Mouse (Mus musculus): ENCODE measurements around the gene Pla2g2d. TPM values are rescaled to one million over a fixed set of nuclear protein-coding genes. Genes with fewer than 3 reads are reported as not detected.

Gene Pla2g2d
- 0.28 and 0.38 TPM in 2 replicates for polyA plus RNA-seq (2014; fragmentation: Nextera tagmentation; extraction: Ambion mirVana)

DNA sequence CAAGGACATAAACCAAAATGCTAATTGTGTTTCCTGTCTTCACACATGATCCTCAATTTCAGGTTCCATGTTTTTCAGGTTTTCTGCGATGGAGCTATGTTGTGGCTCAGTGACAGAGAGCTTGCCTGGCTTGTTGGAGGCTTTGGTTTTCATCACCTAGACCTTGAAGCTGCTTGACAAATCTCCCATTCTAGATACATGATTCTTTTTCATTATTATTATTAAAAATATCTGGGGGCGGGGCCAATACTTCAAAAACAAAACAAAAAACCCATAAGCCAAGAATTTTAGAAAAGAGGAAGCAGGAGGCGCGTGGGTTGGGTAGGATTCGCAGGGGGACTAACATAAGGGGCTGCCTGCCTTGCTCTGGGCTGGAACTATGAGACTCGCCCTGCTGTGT lies at the start of gene Pla2g2d:
Gene Pla2g2d (plus strand): TSS at position 301 of the 400 bp plus-strand sequence.
- H3K9ac ChIP-seq (ENCODE audit: low read depth, low read length) = no peak within 1 kb of the TSS
- H3K4me2 ChIP-seq (ENCODE audit: low read depth, low read length) = no peak within 1 kb of the TSS
- H3K4me3 ChIP-seq (ENCODE audit: low read depth, low read length) = no peak within 1 kb of the TSS
- H3K27me3 ChIP-seq (replicated peaks; ENCODE audit: control insufficient read depth, insufficient read depth, low read length) = no peaks in the 10 kb centered on the region
- H3K27ac ChIP-seq (replicated peaks; ENCODE audit: low read depth, low read length) = no peak within 1 kb of the TSS
- no peak for DNase-seq (ENCODE audit: low spot score)
- ATAC-seq (ENCODE audit: low read depth) = no peak
- H3K9me3 ChIP-seq (ENCODE audit: control insufficient read depth, low read length) = no peaks in the 10 kb centered on the region
- WGBS = 78% methylated on average over 6 of the region's 6 CpGs
- H3K36me3 ChIP-seq (ENCODE audit: control insufficient read depth, insufficient read depth, low read length) = no peaks in the 10 kb centered on the region
- H3K4me1 ChIP-seq (ENCODE audit: control insufficient read depth, insufficient read depth, low read length) = peaks cover 6% of the 10 kb centered on the region

GRCm38 (mm10) chr4:138725751-138726150 lies 49.8 kb upstream of the Pla2g2d start:
- 70% methylated on average over 5 of the region's 5 CpGs for WGBS
- no peaks in the 10 kb centered on the region for H3K27me3 ChIP-seq (replicated peaks; ENCODE audit: control insufficient read depth, insufficient read depth, low read length)
- H3K4me3 ChIP-seq (ENCODE audit: low read depth, low read length) = no peak overlapping the region
- H3K4me2 ChIP-seq (ENCODE audit: low read depth, low read length) = no peak overlapping the region
- H3K36me3 ChIP-seq (ENCODE audit: control insufficient read depth, insufficient read depth, low read length) = no peaks in the 10 kb centered on the region
- DNase-seq (ENCODE audit: low spot score) (no peak), ATAC-seq (ENCODE audit: low read depth) (no peak)
- H3K4me1 ChIP-seq (ENCODE audit: control insufficient read depth, insufficient read depth, low read length) = peaks cover 20% of the 10 kb centered on the region
- no peak overlapping the region for H3K9ac ChIP-seq (ENCODE audit: low read depth, low read length)
- H3K27ac ChIP-seq (replicated peaks; ENCODE audit: low read depth, low read length) = no peak overlapping the region
- H3K9me3 ChIP-seq (ENCODE audit: control insufficient read depth, low read length) = no peaks in the 10 kb centered on the region

- no peak overlapping the region for H3K4me2 ChIP-seq (ENCODE audit: low read depth, low read length)
- H3K27ac ChIP-seq (replicated peaks; ENCODE audit: low read depth, low read length) = no peak overlapping the region
- H3K4me3 ChIP-seq (ENCODE audit: low read depth, low read length) = no peak overlapping the region
- ATAC-seq (ENCODE audit: low read depth) (peak; percentile 48), DNase-seq (ENCODE audit: low spot score) (peak; percentile 79)
- no peak overlapping the region for H3K9ac ChIP-seq (ENCODE audit: low read depth, low read length)
- no peaks in the 10 kb centered on the region for H3K9me3 ChIP-seq (ENCODE audit: control insufficient read depth, low read length)
- H3K4me1 ChIP-seq (ENCODE audit: control insufficient read depth, insufficient read depth, low read length) = peaks cover 16% of the 10 kb centered on the region
- no peaks in the 10 kb centered on the region for H3K36me3 ChIP-seq (ENCODE audit: control insufficient read depth, insufficient read depth, low read length)
- WGBS = 38% methylated on average over 9 of the region's 9 CpGs
- H3K27me3 ChIP-seq (replicated peaks; ENCODE audit: control insufficient read depth, insufficient read depth, low read length) = no peaks in the 10 kb centered on the region
Observed at GRCm38 (mm10) chr4:138729018-138729703, 46.4 kb upstream of the Pla2g2d start.

GRCm38 (mm10) chr4:138734105-138734504 lies 41.4 kb upstream of the Pla2g2d start:
- no peak overlapping the region for H3K4me2 ChIP-seq (ENCODE audit: low read depth, low read length)
- ATAC-seq (ENCODE audit: low read depth) = no peak

DNA sequence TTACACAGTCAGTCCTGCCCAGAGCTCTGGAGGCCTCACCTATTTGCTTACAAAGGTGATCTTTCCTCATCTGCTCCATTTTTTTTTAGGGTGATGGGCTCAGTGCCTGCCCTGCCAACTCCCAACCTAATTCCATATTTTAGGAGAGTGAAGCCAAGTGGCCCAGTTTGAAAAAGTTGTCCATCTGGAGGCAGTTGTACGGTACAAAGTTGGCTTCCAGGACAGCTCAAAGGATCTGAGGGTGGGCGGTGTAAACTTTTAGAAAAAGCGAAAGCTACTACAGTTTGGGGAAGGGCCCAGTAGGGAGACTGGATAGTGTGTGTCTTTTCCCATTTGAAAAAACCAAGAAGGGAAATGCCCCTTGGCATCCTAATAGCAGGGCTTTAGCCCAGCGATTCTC lies 40.7 kb upstream of the Pla2g2d start:
- ATAC-seq (ENCODE audit: low read depth) (no peak), DNase-seq (ENCODE audit: low spot score) (no peak)
- 88% methylated on average over 4 of the region's 4 CpGs for WGBS
- H3K4me1 ChIP-seq (ENCODE audit: control insufficient read depth, insufficient read depth, low read length) = peaks cover 6% of the 10 kb centered on the region; the same call in 1 of the 2 replicates
- H3K27ac ChIP-seq (replicated peaks; ENCODE audit: low read depth, low read length) = no peak overlapping the region
- H3K36me3 ChIP-seq (ENCODE audit: control insufficient read depth, insufficient read depth, low read length) = no peaks in the 10 kb centered on the region
- H3K9me3 ChIP-seq (ENCODE audit: control insufficient read depth, low read length) = no peaks in the 10 kb centered on the region
- H3K27me3 ChIP-seq (replicated peaks; ENCODE audit: control insufficient read depth, insufficient read depth, low read length) = no peaks in the 10 kb centered on the region
- no peak overlapping the region for H3K4me2 ChIP-seq (ENCODE audit: low read depth, low read length)
- no peak overlapping the region for H3K9ac ChIP-seq (ENCODE audit: low read depth, low read length)
- H3K4me3 ChIP-seq (ENCODE audit: low read depth, low read length) = no peak overlapping the region

More at GRCm38 (mm10) chr4:138734105-138734504, 41.4 kb upstream of the Pla2g2d start:
- Histone ChIP-seq H3K9me3 (ENCODE audit: control insufficient read depth, low read length) (no peaks in the 10 kb centered on the region), H3K27ac (replicated peaks; ENCODE audit: low read depth, low read length) (no peak overlapping the region), H3K9ac (ENCODE audit: low read depth, low read length) (no peak overlapping the region), H3K36me3 (ENCODE audit: control insufficient read depth, insufficient read depth, low read length) (no peaks in the 10 kb centered on the region), H3K4me1 (ENCODE audit: control insufficient read depth, insufficient read depth, low read length) (peaks cover 2% of the 10 kb centered on the region; the same call in 1 of the 2 replicates), H3K4me3 (ENCODE audit: low read depth, low read length) (no peak overlapping the region), H3K27me3 (replicated peaks; ENCODE audit: control insufficient read depth, insufficient read depth, low read length) (no peaks in the 10 kb centered on the region)
- WGBS = 69% methylated on average over 7 of the region's 7 CpGs
- no peak for DNase-seq (ENCODE audit: low spot score)

- H3K9me3 ChIP-seq (ENCODE audit: control insufficient read depth, low read length) = no peaks in the 10 kb centered on the region
- no peaks in the 10 kb centered on the region for H3K27me3 ChIP-seq (replicated peaks; ENCODE audit: control insufficient read depth, insufficient read depth, low read length)
- peaks cover 6% of the 10 kb centered on the region; the same call in 1 of the 2 replicates for H3K4me1 ChIP-seq (ENCODE audit: control insufficient read depth, insufficient read depth, low read length)
- peak; percentile 32; the same call in 1 of the 2 replicates for ATAC-seq (ENCODE audit: low read depth)
- H3K4me3 ChIP-seq (ENCODE audit: low read depth, low read length) = no peak within 1 kb of the TSS
- H3K27ac ChIP-seq (replicated peaks; ENCODE audit: low read depth, low read length) = no peak within 1 kb of the TSS
- H3K36me3 ChIP-seq (ENCODE audit: control insufficient read depth, insufficient read depth, low read length) = no peaks in the 10 kb centered on the region
- no peak within 1 kb of the TSS for H3K4me2 ChIP-seq (ENCODE audit: low read depth, low read length)
- DNase-seq (ENCODE audit: low spot score) = no peak
- WGBS = 60% methylated on average over 7 of the region's 7 CpGs
- no peak within 1 kb of the TSS for H3K9ac ChIP-seq (ENCODE audit: low read depth, low read length)
Observed at GRCm38 (mm10) chr4:138737031-138737430, 38.5 kb upstream of the Pla2g2d start, which contains the start of gene Ubxn10. Gene Ubxn10, minus strand, starts transcription at chr4:138737167.

GRCm38 (mm10) chr4:138739136-138739851 lies 36.2 kb upstream of the Pla2g2d start:
- ATAC-seq (ENCODE audit: low read depth) = peak; percentile 67
- WGBS = 15% methylated on average over 7 of the region's 7 CpGs
- no peak overlapping the region for H3K4me2 ChIP-seq (ENCODE audit: low read depth, low read length)
- H3K9me3 ChIP-seq (ENCODE audit: control insufficient read depth, low read length) = no peaks in the 10 kb centered on the region
- H3K27me3 ChIP-seq (replicated peaks; ENCODE audit: control insufficient read depth, insufficient read depth, low read length) = no peaks in the 10 kb centered on the region
- peak; percentile 32 for DNase-seq (ENCODE audit: low spot score)
- H3K9ac ChIP-seq (ENCODE audit: low read depth, low read length) = no peak overlapping the region
- H3K4me3 ChIP-seq (ENCODE audit: low read depth, low read length) = no peak overlapping the region
- no peaks in the 10 kb centered on the region for H3K36me3 ChIP-seq (ENCODE audit: control insufficient read depth, insufficient read depth, low read length)
- H3K4me1 ChIP-seq (ENCODE audit: control insufficient read depth, insufficient read depth, low read length) = peaks cover 6% of the 10 kb centered on the region; the same call in 1 of the 2 replicates
- no peak overlapping the region for H3K27ac ChIP-seq (replicated peaks; ENCODE audit: low read depth, low read length)

GRCm38 (mm10) chr4:138745884-138746283 lies 29.7 kb upstream of the Pla2g2d start:
- H3K36me3 ChIP-seq (ENCODE audit: control insufficient read depth, insufficient read depth, low read length) = no peaks in the 10 kb centered on the region
- H3K4me3 ChIP-seq (ENCODE audit: low read depth, low read length) = no peak overlapping the region
- peak; percentile 59; the same call in 1 of the 2 replicates for ATAC-seq (ENCODE audit: low read depth)
- WGBS = 52% methylated on average over 4 of the region's 4 CpGs
- DNase-seq (ENCODE audit: low spot score) = peak; percentile 60
- no peak overlapping the region for H3K4me2 ChIP-seq (ENCODE audit: low read depth, low read length)
- no peaks in the 10 kb centered on the region for H3K4me1 ChIP-seq (ENCODE audit: control insufficient read depth, insufficient read depth, low read length)
- H3K9ac ChIP-seq (ENCODE audit: low read depth, low read length) = no peak overlapping the region
- no peak overlapping the region for H3K27ac ChIP-seq (replicated peaks; ENCODE audit: low read depth, low read length)
- H3K27me3 ChIP-seq (replicated peaks; ENCODE audit: control insufficient read depth, insufficient read depth, low read length) = no peaks in the 10 kb centered on the region
- no peaks in the 10 kb centered on the region for H3K9me3 ChIP-seq (ENCODE audit: control insufficient read depth, low read length)

Measured in embryonic facial prominence, embryonic 14.5 days (tissue).